Mouse (Mus musculus) liver, postnatal 0 days (tissue): ENCODE measurements around the gene Pole4.

Experiments
- CTCF ChIP-seq: sonication (generic); IDR thresholded peaks from 2 replicates; pipeline ENCODE4 v1.5.1; 2016; ENCODE audit warnings: antibody characterized with exemption, low read depth
- EP300 ChIP-seq: IDR thresholded peaks from 2 replicates; pipeline ENCODE4 v1.6.1; 2016; ENCODE audit warnings: antibody characterized with exemption, low read depth, mild to moderate bottlenecking

DNA sequence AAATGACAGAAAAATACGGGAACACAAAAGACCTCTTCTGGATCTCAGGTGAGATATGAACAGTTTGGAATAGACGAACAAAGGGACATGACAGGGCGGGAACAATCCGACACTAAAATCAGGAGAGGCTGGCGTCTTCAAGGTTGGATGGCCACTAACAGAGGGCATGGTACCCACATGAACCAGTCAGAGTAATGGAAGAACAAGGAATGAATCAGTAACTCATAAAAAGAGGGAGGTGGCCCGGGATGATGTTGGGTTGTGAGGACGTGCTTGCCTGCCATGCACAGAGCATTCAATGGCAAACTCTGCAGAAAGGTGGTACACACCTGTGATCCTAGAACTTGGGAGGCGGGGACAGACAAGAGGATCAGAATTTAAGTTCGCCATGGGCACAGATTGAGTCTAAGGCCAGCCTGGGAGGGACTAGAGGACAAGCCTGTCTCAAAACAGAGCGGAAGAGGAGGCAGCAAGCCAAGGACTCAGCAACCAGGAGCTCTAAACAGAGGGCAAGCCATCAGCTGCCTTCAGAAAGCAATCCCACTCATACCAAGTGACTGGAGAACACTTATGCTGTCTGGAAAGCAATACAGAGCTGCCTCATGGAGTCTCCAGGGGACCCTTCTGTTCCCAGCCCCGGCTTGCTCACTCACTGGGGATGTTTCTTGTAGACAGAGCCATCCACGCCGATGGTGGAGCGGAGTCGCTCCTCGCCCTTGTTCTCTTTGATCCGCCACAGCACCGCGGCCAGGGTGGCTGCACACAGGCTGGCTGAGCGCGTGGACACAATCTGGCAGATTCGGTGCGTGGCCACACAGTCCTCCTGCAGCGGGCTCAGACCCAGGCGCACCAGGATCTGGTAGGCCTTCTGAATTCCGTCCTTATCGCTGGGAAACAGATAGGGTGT, 32.7 kb upstream of the Pole4 start:
- TF ChIP-seq CTCF (no peak), EP300 (no peak)
